Mouse (Mus musculus) heart, postnatal 0 days (tissue): ENCODE results near the gene Chchd2.

Experiments used
- CTCF ChIP-seq: IDR thresholded peaks from 2 replicates; pipeline ENCODE4 v1.5.1; 2016; ENCODE audit warnings: antibody characterized with exemption, control low read depth, low read depth
- EP300 ChIP-seq: IDR thresholded peaks from 2 replicates; pipeline ENCODE4 v1.6.1; 2016; ENCODE audit warnings: antibody characterized with exemption, low read depth

GRCm38 (mm10) chr5:129907775-129908174, 20.5 kb upstream of the Chchd2 start:
- TF ChIP-seq CTCF (no peak), EP300 (no peak)
